Mouse (Mus musculus) regulatory T cell (primary cell): ENCODE measurements around the gene Rras.

Source experiments
- in situ Hi-C: fragments of 300-600 bp; cut with MboI, MseI; formaldehyde crosslinking; loops from one replicate; pipeline ENCODE4 v1.15.1; 2025; ENCODE audit warnings: high pct_unique_total_duplicates

The Rras gene

GRCm38 (mm10) chr7:45052181-45052861 lies 34.6 kb downstream of the Rras start:
- in situ Hi-C loops: no loop called here

GRCm38 (mm10) chr7:45052862-45053116 lies 35.0 kb downstream of the Rras start, which contains the start of gene Prr12:
Gene Prr12 (minus strand): TSS chr7:45052881.
- in situ Hi-C loops: no loop called here

GRCm38 (mm10) chr7:45053117-45053930 lies 35.6 kb downstream of the Rras start:
- in situ Hi-C loops: no loop called here

GRCm38 (mm10) chr7:45053931-45054510 lies 36.3 kb downstream of the Rras start:
- in situ Hi-C loops: no loop called here

GRCm38 (mm10) chr7:45056329-45056971 lies 38.7 kb downstream of the Rras start:
- in situ Hi-C loops: no loop called here

GRCm38 (mm10) chr7:45056972-45057348 lies 39.2 kb downstream of the Rras start:
- in situ Hi-C loops: no loop called here

- in situ Hi-C loops: no loop called here
These were observed 41.1 kb downstream of the Rras start for GRCm38 (mm10) chr7:45058607-45059571.

- in situ Hi-C loops: no loop called here
These were observed 42.9 kb downstream of the Rras start for GRCm38 (mm10) chr7:45060632-45061122.

GRCm38 (mm10) chr7:45061532-45062075 lies 43.8 kb downstream of the Rras start:
- in situ Hi-C loops: no loop called here

- in situ Hi-C loops: no loop called here
These were observed 44.6 kb downstream of the Rras start, which contains the start of the genes Nosip and Prrg2 for GRCm38 (mm10) chr7:45062239-45062835. Gene Nosip (plus strand): TSS chr7:45062429. Gene Prrg2 (minus strand): TSS chr7:45062677.

- in situ Hi-C loops: no loop called here
These were observed 49.6 kb downstream of the Rras start for GRCm38 (mm10) chr7:45067190-45067999.

GRCm38 (mm10) chr7:45068000-45068318 lies 50.2 kb downstream of the Rras start:
- in situ Hi-C loops: no loop called here

- in situ Hi-C loops: loop anchor here (5.0 kb wide), 1 partner anchor 32 kb away; no protein-coding TSS in a partner anchor
These were observed 51.9 kb downstream of the Rras start for GRCm38 (mm10) chr7:45069671-45070070.
